Mouse (Mus musculus) heart, embryonic 11.5 days (tissue): ENCODE results near the gene Slc7a10. TPM values are rescaled to one million over a fixed set of nuclear protein-coding genes. Genes with fewer than 3 reads are reported as not detected.

Source experiments
- ATAC-seq: fragments of 200-750 bp; cut with Nextera tagmentation; replicated peaks from 2 replicates; pipeline ENCODE4 v1.8.0; 2017; ENCODE audit warnings: moderate library complexity; ENCODE audit not compliant: insufficient number of reproducible peaks, low FRiP score, low TSS enrichment
- H3K27ac ChIP-seq: fragments of 300-500 bp; sonication (generic); 2 replicates; pipeline ENCODE4 v1.5.1; 2014; ENCODE audit warnings: mild to moderate bottlenecking, low read depth, low read length
- H3K27me3 ChIP-seq: fragments of 300-500 bp; sonication (generic); 2 replicates; pipeline ENCODE4 v1.6.1; 2014; ENCODE audit warnings: mild to moderate bottlenecking, low read length, mixed read lengths; ENCODE audit not compliant: control insufficient read depth, insufficient read depth
- H3K36me3 ChIP-seq: fragments of 300-500 bp; sonication (generic); 2 replicates; pipeline ENCODE4 v1.6.1; 2014; ENCODE audit warnings: mild to moderate bottlenecking, low read length, moderate library complexity, mixed read lengths; ENCODE audit not compliant: control insufficient read depth, insufficient read depth
- H3K4me1 ChIP-seq: fragments of 300-500 bp; sonication (generic); 2 replicates; pipeline ENCODE4 v1.6.1; 2014; ENCODE audit warnings: low read length; ENCODE audit not compliant: control insufficient read depth, insufficient read depth
- H3K4me2 ChIP-seq: fragments of 300-500 bp; sonication (generic); 2 replicates; pipeline ENCODE4 v1.6.1; 2014; ENCODE audit warnings: mild to moderate bottlenecking, moderate library complexity
- H3K4me3 ChIP-seq: fragments of 300-500 bp; sonication (generic); 2 replicates; pipeline ENCODE4 v1.5.1; 2014; ENCODE audit warnings: low read depth, low read length
- H3K9ac ChIP-seq: fragments of 300-500 bp; sonication (generic); 2 replicates; pipeline ENCODE4 v1.6.1; 2014; ENCODE audit warnings: mild to moderate bottlenecking, low read depth, low read length, moderate library complexity
- H3K9me3 ChIP-seq: fragments of 300-500 bp; sonication (generic); replicated peaks from 2 replicates; pipeline ENCODE4 v1.6.1; 2016; ENCODE audit warnings: low read length; ENCODE audit not compliant: control insufficient read depth
- WGBS: fragments of 180-500 bp; shearing (Covaris S2); extraction: QIAGEN DNeasy Blood & Tissue Kit; methylation state at CpG from one replicate; pipeline ENCODE4 v1.1.7; 2014; ENCODE audit not compliant: insufficient replicate concordance; 5-methylcytosine and 5-hydroxymethylcytosine counted together
- polyA plus RNA-seq: library from polyadenylated mRNA; unstranded; fragments of >200 nt; fragmentation: Nextera tagmentation; extraction: Ambion mirVana; gene quantifications from 2 replicates; pipeline ENCODE4 v1.2.1, GENCODE M21; 2014

Gene Slc7a10
- polyA plus RNA-seq, result 0.68 and 0.89 TPM in 2 replicates

DNA sequence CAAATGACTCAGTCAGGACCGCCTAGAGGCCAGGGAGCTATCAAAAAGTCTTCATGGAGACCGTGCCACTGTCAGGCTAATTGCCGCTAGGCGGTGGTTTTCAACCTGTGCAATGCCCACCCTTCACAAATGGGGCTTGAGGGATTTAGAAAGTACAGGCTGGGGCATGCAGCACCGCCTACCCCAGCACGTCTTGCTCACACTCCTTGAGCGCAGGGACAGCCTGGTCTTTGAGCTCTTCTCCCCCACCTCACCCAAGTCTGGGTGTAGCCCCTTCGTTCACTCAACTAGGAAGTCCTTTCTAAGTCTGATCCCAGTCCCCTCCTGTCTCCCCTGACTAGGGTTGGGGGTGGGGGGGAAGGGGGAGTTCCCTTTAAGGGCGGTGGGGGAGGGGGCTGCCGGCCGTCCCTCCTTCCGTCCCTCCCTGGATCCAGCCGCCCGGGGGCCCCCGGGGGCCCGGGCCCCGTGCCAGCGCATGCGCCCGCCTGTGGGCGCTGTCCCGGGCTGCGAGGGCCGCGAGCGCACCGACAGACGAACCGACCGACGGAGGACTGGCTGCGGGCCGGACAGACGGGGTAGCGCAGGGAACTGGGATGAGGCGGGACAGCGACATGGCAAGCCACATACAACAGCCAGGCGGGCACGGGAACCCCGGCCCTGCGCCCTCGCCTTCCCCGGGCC, at the start of gene Slc7a10:
Gene Slc7a10 (plus strand): TSS at position 497 of the 681 bp plus-strand sequence.
- Histone ChIP-seq H3K27ac (no peak within 1 kb of the TSS), H3K27me3 (peaks cover 38% of the 10 kb centered on the region), H3K9ac (peak within 1 kb of the TSS; percentile 39; the same call in 1 of the 2 replicates), H3K4me3 (peak within 1 kb of the TSS; percentile 46), H3K4me2 (peak within 1 kb of the TSS; percentile 72), H3K9me3 (peaks cover 3% of the 10 kb centered on the region), H3K4me1 (peaks cover 7% of the 10 kb centered on the region; the same call in 1 of the 2 replicates), H3K36me3 (no peaks in the 10 kb centered on the region)
- WGBS, result 3% methylated on average over 40 of the region's 43 CpGs
- ATAC-seq, result peak; percentile 43; the same call in 1 of the 2 replicates

DNA sequence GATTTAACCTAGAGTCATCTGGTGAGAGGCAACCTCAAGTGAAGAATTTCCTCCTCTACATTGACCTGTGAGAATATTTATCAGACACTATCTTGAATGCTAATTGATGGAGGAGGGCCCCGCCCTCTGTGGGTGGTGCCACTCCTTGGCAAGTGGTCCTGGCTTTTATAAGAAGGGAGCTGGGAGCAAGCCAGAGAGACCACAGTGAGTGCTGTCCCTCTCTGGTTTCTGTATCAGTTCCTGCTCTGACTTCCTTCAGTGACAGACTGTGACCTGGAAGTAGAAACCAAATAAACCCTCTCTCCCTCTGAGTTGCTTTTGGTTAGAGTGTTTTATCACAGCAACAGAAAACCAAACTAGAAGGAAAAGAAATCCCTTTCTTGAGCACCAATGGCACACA, 48.7 kb upstream of the Slc7a10 start:
- WGBS, result 82% methylated on average over 1 of the region's 1 CpGs

DNA sequence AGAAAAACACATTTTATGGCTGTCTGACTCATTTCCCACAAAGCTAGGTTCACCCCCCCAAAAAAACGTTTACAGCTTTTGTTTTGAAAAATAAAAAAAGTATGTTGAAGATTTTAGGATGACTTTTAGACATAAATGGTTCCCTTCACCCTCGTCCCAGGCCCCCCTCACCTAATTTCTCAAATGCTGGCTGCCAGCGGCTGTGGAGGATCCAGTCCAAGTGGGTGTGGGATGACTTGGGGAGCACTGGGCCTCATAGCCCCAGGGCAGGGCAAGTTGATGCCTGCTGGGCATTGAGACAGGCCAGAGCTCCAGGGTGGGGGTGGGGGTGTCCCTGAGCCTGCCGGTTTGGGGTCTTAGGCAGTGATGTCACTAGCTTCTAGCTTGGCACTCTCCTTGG, 47.7 kb upstream of the Slc7a10 start:
- no peaks in the 10 kb centered on the region for H3K27me3 ChIP-seq
- H3K4me3 ChIP-seq, result no peak overlapping the region
- no peaks in the 10 kb centered on the region for H3K36me3 ChIP-seq
- H3K9me3 ChIP-seq, result no peaks in the 10 kb centered on the region
- no peak overlapping the region for H3K4me2 ChIP-seq
- WGBS, result 62% methylated on average over 4 of the region's 4 CpGs
- H3K9ac ChIP-seq, result no peak overlapping the region
- H3K27ac ChIP-seq, result no peak overlapping the region
- H3K4me1 ChIP-seq, result no peaks in the 10 kb centered on the region
- no peak for ATAC-seq

More for the DNA sequence above, 48.7 kb upstream of the Slc7a10 start:
- no peak overlapping the region for H3K27ac ChIP-seq
- no peaks in the 10 kb centered on the region for H3K4me1 ChIP-seq
- no peaks in the 10 kb centered on the region for H3K36me3 ChIP-seq
- ATAC-seq, result no peak
- H3K4me2 ChIP-seq, result no peak overlapping the region
- H3K9ac ChIP-seq, result no peak overlapping the region
- H3K9me3 ChIP-seq, result no peaks in the 10 kb centered on the region
- no peaks in the 10 kb centered on the region for H3K27me3 ChIP-seq
- H3K4me3 ChIP-seq, result no peak overlapping the region

DNA sequence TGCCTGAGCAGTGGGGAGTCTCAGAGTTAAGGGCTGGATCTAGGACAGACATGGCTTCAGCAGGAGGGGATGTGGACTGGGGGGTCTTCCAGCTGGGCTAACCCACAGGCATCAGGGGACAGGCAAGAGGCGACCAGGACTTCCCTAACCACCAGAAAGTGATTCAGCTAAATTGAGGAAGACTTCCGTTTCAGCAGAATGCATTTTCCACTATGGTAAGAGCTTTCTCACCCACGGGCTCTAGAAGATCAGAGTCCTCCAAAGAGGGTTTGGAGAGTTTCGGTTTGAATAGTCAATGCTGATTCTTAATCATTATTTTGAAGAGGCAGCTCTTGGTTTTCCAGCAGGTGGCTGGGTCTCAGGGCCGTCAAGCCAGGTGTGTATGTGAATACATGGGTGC, 46.3 kb upstream of the Slc7a10 start:
- no peaks in the 10 kb centered on the region for H3K9me3 ChIP-seq

DNA sequence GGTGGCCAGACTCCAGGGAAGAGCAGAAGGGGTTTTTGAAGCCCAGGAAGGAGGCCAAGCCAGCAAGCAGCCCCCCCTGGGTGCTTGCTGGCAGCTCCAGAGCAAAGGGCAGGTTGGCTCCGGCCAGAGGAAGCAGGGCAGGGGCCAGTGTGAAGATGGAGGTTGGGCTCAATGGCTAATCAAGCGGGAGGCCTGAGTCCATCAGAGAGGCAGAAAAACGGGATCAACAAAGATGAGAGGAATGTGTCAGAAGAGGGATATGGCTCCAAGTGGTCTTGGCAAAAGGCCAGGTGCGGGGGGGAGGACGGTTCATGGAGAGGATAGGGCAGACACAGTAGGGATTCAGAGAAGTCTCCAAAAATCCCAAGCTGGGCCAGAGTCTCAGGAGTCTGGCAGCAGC, 44.7 kb upstream of the Slc7a10 start:
- Histone ChIP-seq H3K27ac (no peak overlapping the region), H3K4me2 (no peak overlapping the region), H3K36me3 (no peaks in the 10 kb centered on the region), H3K9me3 (no peaks in the 10 kb centered on the region), H3K4me1 (no peaks in the 10 kb centered on the region), H3K4me3 (no peak overlapping the region), H3K27me3 (no peaks in the 10 kb centered on the region), H3K9ac (no peak overlapping the region)
- ATAC-seq, result no peak
- 39% methylated on average over 5 of the region's 5 CpGs for WGBS

More for the DNA sequence above, 46.3 kb upstream of the Slc7a10 start:
- H3K9ac ChIP-seq, result no peak overlapping the region
- no peak overlapping the region for H3K4me2 ChIP-seq
- no peak for ATAC-seq
- no peaks in the 10 kb centered on the region for H3K27me3 ChIP-seq
- 79% methylated on average over 5 of the region's 5 CpGs for WGBS
- H3K4me3 ChIP-seq, result no peak overlapping the region
- H3K4me1 ChIP-seq, result no peaks in the 10 kb centered on the region
- H3K27ac ChIP-seq, result no peak overlapping the region
- H3K36me3 ChIP-seq, result no peaks in the 10 kb centered on the region

DNA sequence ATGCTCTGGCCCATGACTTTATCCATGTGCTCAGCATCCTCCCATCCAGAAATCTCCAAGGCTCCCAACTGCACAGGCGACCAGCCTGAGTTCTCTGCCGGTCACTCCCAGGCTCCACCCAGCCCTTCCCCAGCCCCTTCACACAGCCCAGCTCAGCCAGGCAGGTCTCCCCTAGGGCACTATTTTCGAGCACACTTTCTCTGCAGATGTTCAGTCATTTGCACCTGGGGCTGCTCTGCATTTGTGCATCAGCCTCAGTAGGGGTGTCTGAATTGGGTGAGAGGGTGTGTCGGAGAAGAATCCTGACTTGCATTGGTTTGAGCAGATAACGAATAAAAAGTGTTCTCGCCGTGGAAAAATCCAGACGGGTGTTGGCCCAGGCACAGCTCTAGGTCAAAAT, 43.7 kb upstream of the Slc7a10 start:
- Histone ChIP-seq H3K36me3 (no peaks in the 10 kb centered on the region), H3K4me3 (no peak overlapping the region), H3K27ac (no peak overlapping the region), H3K9me3 (no peaks in the 10 kb centered on the region), H3K27me3 (no peaks in the 10 kb centered on the region), H3K9ac (no peak overlapping the region), H3K4me1 (no peaks in the 10 kb centered on the region), H3K4me2 (no peak overlapping the region)
- WGBS, result 64% methylated on average over 8 of the region's 8 CpGs
- ATAC-seq, result no peak

DNA sequence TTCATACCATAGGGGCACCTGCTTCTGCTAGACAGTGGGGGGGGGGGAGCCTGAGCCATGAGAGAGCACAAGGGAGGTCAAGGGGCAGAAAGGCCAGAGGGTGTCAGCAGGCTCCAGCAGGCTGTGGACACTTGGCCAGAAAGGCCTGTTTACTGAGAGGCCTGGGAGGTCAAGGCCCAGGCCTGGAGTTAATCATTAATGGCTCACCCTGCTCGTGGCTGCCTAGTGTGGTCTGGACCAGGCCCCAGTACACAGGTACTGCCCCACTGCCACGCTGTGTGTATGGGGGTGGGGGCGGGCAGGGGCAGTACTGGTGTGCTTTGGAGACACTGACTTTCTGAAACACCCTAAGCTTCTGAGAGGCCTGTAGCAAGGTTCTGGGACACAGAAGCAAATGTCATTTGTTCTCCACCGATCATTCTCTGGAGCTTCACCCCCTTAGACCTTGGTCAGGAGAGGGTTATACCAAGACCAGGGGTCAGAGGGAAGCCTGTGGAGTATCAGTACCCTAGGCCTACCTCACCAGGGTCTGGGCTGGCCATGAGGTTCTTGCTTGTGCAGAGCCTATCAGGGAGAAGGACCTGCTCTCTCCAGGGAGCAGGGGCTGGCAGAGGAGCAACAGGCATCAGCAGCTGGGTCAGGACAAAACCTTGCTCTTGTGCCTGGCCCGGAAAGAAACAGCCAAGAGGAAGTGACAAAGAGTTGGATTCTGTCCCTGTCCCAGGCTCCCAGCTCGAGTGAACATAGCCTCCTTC, 42.1 kb upstream of the Slc7a10 start:
- no peaks in the 10 kb centered on the region for H3K9me3 ChIP-seq
- WGBS, result 65% methylated on average over 6 of the region's 6 CpGs
- no peaks in the 10 kb centered on the region for H3K36me3 ChIP-seq
- no peaks in the 10 kb centered on the region for H3K27me3 ChIP-seq
- ATAC-seq, result no peak
- no peak overlapping the region for H3K4me3 ChIP-seq
- no peak overlapping the region for H3K4me2 ChIP-seq
- H3K9ac ChIP-seq, result 0 out of 2 replicates have a peak overlapping the region, but pooled peaks have one; percentile 47
- H3K4me1 ChIP-seq, result no peaks in the 10 kb centered on the region
- H3K27ac ChIP-seq, result no peak overlapping the region

DNA sequence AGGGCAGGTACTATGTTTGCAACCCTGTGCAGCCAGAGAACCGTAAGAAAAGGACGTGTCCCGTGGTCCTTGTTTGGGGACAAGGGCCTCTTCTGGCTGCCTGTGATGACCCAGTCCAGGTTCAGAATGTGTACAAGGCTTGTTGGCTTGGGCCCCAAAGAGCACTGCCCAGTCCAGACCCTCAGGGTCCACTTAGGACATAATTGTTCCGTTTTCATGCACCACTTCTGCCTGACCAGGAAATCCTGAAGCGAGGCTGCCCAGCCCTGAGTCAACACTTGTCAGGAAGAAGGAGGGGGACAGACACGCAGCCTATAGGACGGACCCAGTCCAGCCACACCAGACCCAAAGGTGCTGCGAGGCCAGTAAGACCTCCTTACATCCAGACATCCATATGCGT, 41.1 kb upstream of the Slc7a10 start:
- no peak overlapping the region for H3K9ac ChIP-seq
- H3K4me3 ChIP-seq, result no peak overlapping the region
- no peaks in the 10 kb centered on the region for H3K36me3 ChIP-seq
- H3K9me3 ChIP-seq, result no peaks in the 10 kb centered on the region
- H3K27me3 ChIP-seq, result no peaks in the 10 kb centered on the region
- 69% methylated on average over 9 of the region's 9 CpGs for WGBS
- no peak for ATAC-seq
- no peak overlapping the region for H3K4me2 ChIP-seq
- H3K27ac ChIP-seq, result no peak overlapping the region
- H3K4me1 ChIP-seq, result no peaks in the 10 kb centered on the region
